Mouse (Mus musculus): Measurements from ENCODE around the gene Pold1.

GRCm38 (mm10) chr7:44588338-44588737 is 39.7 kb upstream of the Pold1 start:
- TF ChIP-seq CTCF (IDR thresholded peaks at IDR 0.05; ENCODE audit: low read depth) (no peak), EP300 (IDR thresholded peaks at IDR 0.05; ENCODE audit: low read depth) (no peak)
